Mouse (Mus musculus): ENCODE results near the gene Sh3bp1.

DNA sequence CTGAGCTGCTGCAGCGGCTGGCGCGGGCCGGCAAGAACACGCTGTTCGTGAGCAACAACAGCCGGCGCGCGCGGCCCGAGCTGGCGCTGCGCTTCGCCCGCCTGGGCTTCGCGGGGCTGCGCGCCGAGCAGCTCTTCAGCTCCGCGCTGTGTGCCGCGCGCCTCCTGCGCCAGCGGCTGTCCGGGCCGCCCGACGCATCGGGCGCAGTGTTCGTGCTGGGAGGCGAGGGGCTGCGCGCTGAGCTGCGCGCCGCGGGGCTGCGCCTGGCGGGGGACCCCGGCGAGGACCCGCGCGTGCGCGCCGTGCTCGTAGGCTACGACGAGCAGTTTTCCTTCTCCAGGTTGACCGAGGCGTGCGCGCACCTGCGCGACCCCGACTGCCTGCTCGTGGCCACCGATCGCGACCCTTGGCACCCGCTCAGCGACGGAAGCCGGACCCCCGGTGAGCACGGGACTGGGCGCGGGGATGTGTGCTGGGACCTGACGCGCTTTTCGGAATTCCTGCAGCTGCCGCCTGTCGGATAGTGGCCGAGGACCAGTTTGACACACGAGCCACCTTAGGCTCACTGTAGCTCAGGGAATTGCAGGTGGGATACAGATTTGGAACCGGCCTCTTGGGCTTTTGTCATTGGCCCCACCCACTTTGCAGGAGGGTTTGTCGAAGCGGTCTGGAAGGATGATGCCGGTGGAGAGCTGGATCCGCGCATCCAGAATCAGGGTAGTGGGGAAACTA lies 14.7 kb downstream of the Sh3bp1 start:
- TF ChIP-seq CTCF (conservative IDR thresholded peaks at IDR 0.05; ENCODE audit: insufficient read depth, insufficient read length, low read depth, low read length) (no peak), POLR2A (IDR thresholded peaks at IDR 0.05; ENCODE audit: low read depth, low read length) (no peak)
